Mouse (Mus musculus) left cerebral cortex, adult 2 months (tissue): ENCODE results near the gene Olfr959. TPM values are rescaled to one million over a fixed set of nuclear protein-coding genes. Genes with fewer than 3 reads are reported as not detected.

Experiments used
- DNase-seq, 2 experiments: peaks; one replicate each; pipeline ENCODE4 v3.0.0; 2021 to 2022; ENCODE audit warnings: low spot score in 2 of 2, mixed read lengths in 1 of 2; ENCODE audit errors: extremely low spot score in 1 of 2
- H3K27ac ChIP-seq: fragments of 200-600 bp; 2 replicates; pipeline ENCODE4 v1.8.1; 2022
- H3K4me3 ChIP-seq: fragments of 200-600 bp; 2 replicates; pipeline ENCODE4 v1.8.1; 2022
- CTCF ChIP-seq: fragments of 200-600 bp; IDR thresholded peaks from 2 replicates; pipeline ENCODE4 v1.8.1; 2022; ENCODE audit warnings: antibody characterized with exemption, mild to moderate bottlenecking, moderate library complexity
- intact Hi-C: fragments of 180-260 bp; cut with DNase I; formaldehyde crosslinking; loops from one replicate; pipeline ENCODE4 v1.15.1; 2025
- long read RNA-seq, 2 experiments: library from polyadenylated mRNA; stranded (forward); transcript quantifications; one replicate each; pipeline ENCODE4 v2.0.0; 2021; ENCODE audit warnings: borderline mapping rate in 2 of 2
- total RNA-seq, 2 experiments: library from RNA; stranded (reverse); gene quantifications; 2 replicates each; pipeline ENCODE4 v1.2.3; 2021

The Olfr959 gene
- not detected for total RNA-seq
- long read RNA-seq, experiment 1 = 0 reads
- long read RNA-seq, experiment 2 = 0 reads

- no peak within 1 kb of the TSS for H3K27ac ChIP-seq
- H3K4me3 ChIP-seq = no peak within 1 kb of the TSS
- TF ChIP-seq CTCF = no peak
- no peak for DNase-seq
- intact Hi-C loops = no loop called here
Measured at GRCm38 (mm10) chr9:39575469-39575868, at the start of gene Olfr959. TSS of gene Olfr959 (minus strand) at chr9:39575569.

- intact Hi-C loops = no loop called here
- no peak for TF ChIP-seq CTCF
- no peak overlapping the region for H3K4me3 ChIP-seq
- DNase-seq = no peak
- H3K27ac ChIP-seq = no peak overlapping the region
Measured at GRCm38 (mm10) chr9:39624711-39625110, 49.3 kb upstream of the Olfr959 start.

- DNase-seq = no peak
- no peak overlapping the region for H3K4me3 ChIP-seq
- TF ChIP-seq CTCF = no peak
- intact Hi-C loops = no loop called here
- no peak overlapping the region for H3K27ac ChIP-seq
Measured at GRCm38 (mm10) chr9:39623783-39624182, 48.4 kb upstream of the Olfr959 start.

GRCm38 (mm10) chr9:39621073-39621472 lies 45.7 kb upstream of the Olfr959 start, which contains the start of gene Olfr960:
TSS of gene Olfr960 (plus strand) at chr9:39621373.
- H3K27ac ChIP-seq = no peak within 1 kb of the TSS
- intact Hi-C loops = no loop called here
- DNase-seq = no peak
- TF ChIP-seq CTCF = no peak
- no peak within 1 kb of the TSS for H3K4me3 ChIP-seq

- Histone ChIP-seq H3K4me3 (no peak overlapping the region), H3K27ac (no peak overlapping the region)
- peak; percentile 75 for TF ChIP-seq CTCF
- peak in 1 of 2 experiments; percentile 35 for DNase-seq
- intact Hi-C loops = loop anchor here (1.0 to 5.0 kb wide), 2 partner anchors 103 to 805 kb away; no protein-coding TSS in a partner anchor
Measured at GRCm38 (mm10) chr9:39611953-39612352, 36.6 kb upstream of the Olfr959 start.

GRCm38 (mm10) chr9:39610355-39610754 lies 35.0 kb upstream of the Olfr959 start, which contains the start of gene Olfr148:
TSS of gene Olfr148 (plus strand) at chr9:39610655.
- intact Hi-C loops = loop anchor here (5.0 kb wide), 1 partner anchor 803 kb away; no protein-coding TSS in a partner anchor
- DNase-seq = no peak
- Histone ChIP-seq H3K27ac (no peak within 1 kb of the TSS), H3K4me3 (no peak within 1 kb of the TSS)
- no peak for TF ChIP-seq CTCF

GRCm38 (mm10) chr9:39608497-39608896 lies 33.1 kb upstream of the Olfr959 start:
- Histone ChIP-seq H3K4me3 (no peak overlapping the region), H3K27ac (no peak overlapping the region)
- intact Hi-C loops = no loop called here
- TF ChIP-seq CTCF = no peak
- no peak for DNase-seq

- Histone ChIP-seq H3K27ac (no peak within 1 kb of the TSS), H3K4me3 (peak within 1 kb of the TSS; percentile 17)
- DNase-seq = peak in 1 of 2 experiments; percentile 13
- intact Hi-C loops = no loop called here
- TF ChIP-seq CTCF = no peak
Measured at GRCm38 (mm10) chr9:39603999-39604453, 28.7 kb upstream of the Olfr959 start, which contains the start of gene AW551984. TSS of gene AW551984 (minus strand) at chr9:39604403.

GRCm38 (mm10) chr9:39603333-39603845 lies 28.0 kb upstream of the Olfr959 start:
- DNase-seq = no peak
- TF ChIP-seq CTCF = no peak

GRCm38 (mm10) chr9:39602536-39603332 lies 27.4 kb upstream of the Olfr959 start:
- H3K27ac ChIP-seq = no peak overlapping the region
- peak overlapping the region; percentile 26 for H3K4me3 ChIP-seq
- peak; percentile 14 to 16 for DNase-seq
- intact Hi-C loops = no loop called here
- no peak for TF ChIP-seq CTCF

More at GRCm38 (mm10) chr9:39603333-39603845, 28.0 kb upstream of the Olfr959 start:
- Histone ChIP-seq H3K27ac (no peak overlapping the region), H3K4me3 (peak overlapping the region; percentile 17)
- intact Hi-C loops = no loop called here

GRCm38 (mm10) chr9:39577050-39577449 lies 1.7 kb upstream of the Olfr959 start:
- no peak overlapping the region for H3K27ac ChIP-seq
- DNase-seq = no peak
- intact Hi-C loops = no loop called here
- H3K4me3 ChIP-seq = no peak overlapping the region
- TF ChIP-seq CTCF = no peak

GRCm38 (mm10) chr9:39558349-39558647 lies 17.1 kb downstream of the Olfr959 start:
- TF ChIP-seq CTCF = no peak
- intact Hi-C loops = no loop called here

More at GRCm38 (mm10) chr9:39558349-39558647, 17.1 kb downstream of the Olfr959 start:
- no peak for DNase-seq
- Histone ChIP-seq H3K27ac (no peak overlapping the region; the same call in 1 of the 2 replicates), H3K4me3 (no peak overlapping the region)
